Mouse (Mus musculus) ES-CJ7 (cell line): ENCODE results near the gene Rraga.
"Not testable (repeated sequence)": the region's sequence is repeated elsewhere in the genome, so short reads cannot be mapped to it uniquely, and the experiment has no call there.

ENCODE experiments used
- DNase-seq: peaks from one replicate; pipeline ENCODE4 v3.0.0; 2011; ENCODE audit warnings: low read depth, low spot score

Gene Rraga

GRCm38 (mm10) chr4:86588236-86588635 is 12.8 kb downstream of the Rraga start:
- DNase-seq = no peak

GRCm38 (mm10) chr4:86591304-86591703 is 15.8 kb downstream of the Rraga start:
- no peak for DNase-seq

GRCm38 (mm10) chr4:86611524-86612288 is 36.2 kb downstream of the Rraga start, which contains the start of gene Haus6:
TSS of gene Haus6 (minus strand) at chr4:86612055.
- peak; percentile 99 for DNase-seq

- no peak for DNase-seq
These were observed 36.8 kb downstream of the Rraga start for GRCm38 (mm10) chr4:86612289-86612620.

GRCm38 (mm10) chr4:86620506-86620905 is 45.0 kb downstream of the Rraga start:
- no peak for DNase-seq

GRCm38 (mm10) chr4:86622116-86622515 is 46.6 kb downstream of the Rraga start:
- DNase-seq = no peak

GRCm38 (mm10) chr4:86622532-86622931 is 47.1 kb downstream of the Rraga start:
- not testable (repeated sequence) for DNase-seq

- no peak for DNase-seq
These were observed 50.0 kb downstream of the Rraga start for GRCm38 (mm10) chr4:86625463-86625862.

GRCm38 (mm10) chr4:86626496-86626895 is 51.0 kb downstream of the Rraga start:
- DNase-seq = not testable (repeated sequence)
